Mouse (Mus musculus): Measurements from ENCODE around the gene Coro2b.

Coro2b gene

DNA sequence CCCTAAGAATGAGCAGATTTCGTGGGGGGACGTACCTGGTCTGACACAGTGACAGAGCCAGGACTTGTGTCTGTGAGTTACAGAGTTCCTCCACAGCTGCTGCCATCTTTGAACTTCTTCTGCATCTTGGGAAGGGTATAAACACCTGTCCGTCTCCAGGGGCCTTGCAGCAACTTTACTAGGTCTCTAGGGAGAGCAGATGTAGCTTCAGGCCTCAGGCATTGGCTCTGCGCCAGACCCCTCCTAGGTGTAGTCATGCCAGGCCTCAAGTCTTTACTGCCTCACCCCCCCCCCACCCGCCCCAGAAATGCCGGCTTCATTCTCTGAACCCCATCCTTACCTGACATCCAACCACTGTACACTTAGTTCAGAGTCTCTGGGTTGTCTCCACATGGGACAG lies 1.1 kb upstream of the Coro2b start:
- DNase-seq = peak; percentile 66

DNA sequence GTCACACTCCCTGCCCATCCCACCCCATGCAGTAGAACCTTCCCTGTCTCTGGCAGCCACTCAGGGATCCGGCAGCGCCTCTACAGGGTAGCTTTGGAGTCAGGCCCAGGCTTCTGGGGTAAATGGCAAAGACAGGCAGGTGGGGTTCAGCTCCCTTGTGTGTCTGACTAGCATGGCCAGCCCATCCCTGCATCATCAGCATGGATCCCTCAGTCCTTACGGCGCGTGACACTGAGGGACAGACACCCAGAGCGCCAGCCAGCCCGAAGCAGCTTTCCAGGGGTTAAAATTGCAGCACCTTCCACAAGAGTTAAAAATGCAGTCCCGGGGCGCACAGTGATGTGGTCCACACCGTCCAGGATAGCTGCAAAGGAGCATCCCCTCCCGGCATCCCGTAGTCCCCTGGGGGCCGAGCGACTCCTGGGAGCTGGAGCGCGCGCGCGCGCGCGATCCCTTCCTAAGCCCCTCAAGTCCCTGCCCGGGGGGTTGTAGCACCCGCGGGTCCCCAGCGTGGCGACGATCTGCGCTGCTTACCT lies 657 bp downstream of the Coro2b start:
- no peak for DNase-seq

DNA sequence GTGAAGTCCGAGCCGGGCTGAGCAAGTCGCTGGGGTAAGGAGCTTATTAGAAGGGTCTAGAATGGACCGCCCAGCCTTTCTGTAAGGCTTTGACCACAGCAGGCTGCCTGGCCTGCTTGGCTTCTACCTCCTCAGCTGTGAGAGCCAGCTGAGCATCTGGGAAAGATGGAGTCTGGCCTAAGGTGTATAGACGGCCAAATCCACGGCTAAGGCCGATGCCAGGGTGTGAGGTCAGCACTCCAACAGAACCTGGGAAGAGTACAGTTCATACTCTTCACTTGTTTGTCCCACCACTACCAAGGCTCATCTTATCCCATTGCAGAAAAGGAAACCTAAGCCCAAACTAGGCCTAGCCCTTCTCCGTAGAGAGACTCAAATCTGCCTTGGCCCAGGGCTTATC lies 1.3 kb downstream of the Coro2b start:
- DNase-seq = no peak

DNA sequence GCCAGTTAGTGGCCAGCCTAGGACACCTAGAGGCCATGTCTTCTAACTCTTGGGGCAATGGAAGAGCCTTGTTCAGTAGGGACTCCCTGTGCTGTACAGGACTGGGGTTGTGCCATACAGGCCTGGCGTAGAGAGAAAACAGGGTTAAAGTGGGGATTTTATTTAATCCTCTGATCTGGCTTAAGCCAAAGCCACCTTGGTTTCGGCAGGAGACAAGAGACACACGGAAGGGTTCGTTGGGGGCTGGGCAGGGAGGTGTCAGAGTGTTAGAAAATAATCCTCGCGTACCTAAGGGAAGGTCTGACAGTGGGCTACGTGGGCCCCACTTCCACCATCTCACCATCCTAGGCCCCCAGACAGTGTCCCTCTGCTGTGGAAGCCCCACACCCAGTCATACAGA lies 2.2 kb downstream of the Coro2b start:
- DNase-seq = no peak

GRCm38 (mm10) chr9:62534158-62534557 lies 2.7 kb downstream of the Coro2b start:
- DNase-seq = no peak

DNA sequence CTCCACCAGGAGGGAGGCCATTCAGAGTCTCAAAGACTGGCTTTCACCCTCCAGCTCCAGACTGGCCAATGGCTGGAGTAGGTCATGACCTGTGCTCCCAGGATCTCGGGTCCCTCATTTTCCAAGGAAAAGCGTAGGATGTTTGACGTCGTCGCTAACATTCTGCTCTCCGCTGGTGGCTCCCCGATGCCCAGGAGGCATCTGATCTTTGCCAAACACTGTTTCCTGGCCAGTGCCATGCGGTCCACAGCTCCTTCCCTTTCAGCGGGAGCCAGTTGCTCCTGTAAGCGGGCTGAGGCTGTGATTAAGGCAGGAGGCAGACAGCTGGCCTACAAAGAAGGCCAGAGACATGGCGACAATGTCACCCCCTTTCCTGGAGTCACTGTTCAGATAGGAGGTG lies 4.0 kb downstream of the Coro2b start:
- DNase-seq = no peak

DNA sequence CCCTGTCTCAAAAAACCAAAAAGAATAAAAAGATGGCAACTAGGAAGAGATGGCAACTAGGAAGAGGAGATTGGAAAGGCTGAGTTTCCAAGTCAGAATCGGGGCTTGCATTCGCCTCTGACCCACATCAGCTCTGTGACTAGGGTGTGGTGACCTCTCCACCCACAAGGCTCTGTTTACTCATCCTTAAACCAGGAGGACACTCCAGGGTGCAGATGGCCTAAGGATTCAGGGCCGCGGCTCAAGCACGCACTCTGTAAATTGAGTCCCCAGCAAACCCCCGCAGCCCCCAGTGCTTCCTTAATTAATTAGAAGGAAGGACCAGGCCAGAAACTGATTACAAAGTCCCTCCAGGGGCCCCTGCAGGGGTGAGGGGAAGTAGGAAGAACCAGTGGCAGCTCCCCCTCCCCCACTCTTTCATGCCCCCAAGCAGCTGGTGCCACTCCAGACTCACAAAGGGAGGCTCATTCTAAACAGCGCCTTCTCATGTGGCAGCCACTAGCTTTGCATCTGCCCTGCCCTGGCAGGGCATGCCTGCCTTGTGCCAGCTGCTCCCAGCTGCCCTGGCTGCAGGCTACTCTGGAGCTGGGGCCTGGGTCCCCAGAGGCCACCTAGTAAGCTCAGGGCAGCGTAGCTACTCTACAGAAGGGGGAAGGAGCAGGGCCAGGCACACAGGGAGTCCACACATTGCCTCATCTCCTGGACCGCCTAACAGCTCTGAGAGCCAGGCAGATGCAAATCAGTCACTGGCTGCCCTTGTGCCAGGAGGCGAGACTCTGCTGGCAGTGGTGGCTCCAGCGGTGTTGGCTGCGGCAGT lies 5.2 kb downstream of the Coro2b start:
- DNase-seq = peak; percentile 82

DNA sequence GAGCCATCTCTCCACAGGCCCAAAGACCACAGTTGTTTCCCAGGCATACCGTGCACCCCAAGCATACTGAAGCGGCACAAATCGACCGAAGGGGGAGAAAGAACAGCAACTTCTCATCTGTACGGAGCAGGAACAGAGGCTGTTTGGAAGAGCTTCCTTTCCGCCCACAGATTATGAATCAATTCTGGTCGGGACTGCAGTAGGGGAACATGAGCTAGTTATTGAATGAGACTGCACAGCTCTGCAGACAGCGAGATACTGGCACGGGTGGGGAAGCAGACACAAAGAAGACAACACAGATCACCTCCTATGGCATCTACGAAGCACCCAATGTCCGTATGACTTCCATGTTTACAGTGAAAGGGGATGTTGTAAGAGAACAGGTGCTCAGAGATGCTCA lies 8.3 kb downstream of the Coro2b start:
- DNase-seq = no peak

- DNase-seq = no peak
Measured at GRCm38 (mm10) chr9:62526858-62527257, 10.0 kb downstream of the Coro2b start.

GRCm38 (mm10) chr9:62526451-62526850 lies 10.4 kb downstream of the Coro2b start:
- no peak for DNase-seq

- no peak for DNase-seq
Measured at GRCm38 (mm10) chr9:62524761-62525308, 12.0 kb downstream of the Coro2b start.

GRCm38 (mm10) chr9:62522791-62523471 lies 13.9 kb downstream of the Coro2b start:
- DNase-seq = peak; percentile 56

DNA sequence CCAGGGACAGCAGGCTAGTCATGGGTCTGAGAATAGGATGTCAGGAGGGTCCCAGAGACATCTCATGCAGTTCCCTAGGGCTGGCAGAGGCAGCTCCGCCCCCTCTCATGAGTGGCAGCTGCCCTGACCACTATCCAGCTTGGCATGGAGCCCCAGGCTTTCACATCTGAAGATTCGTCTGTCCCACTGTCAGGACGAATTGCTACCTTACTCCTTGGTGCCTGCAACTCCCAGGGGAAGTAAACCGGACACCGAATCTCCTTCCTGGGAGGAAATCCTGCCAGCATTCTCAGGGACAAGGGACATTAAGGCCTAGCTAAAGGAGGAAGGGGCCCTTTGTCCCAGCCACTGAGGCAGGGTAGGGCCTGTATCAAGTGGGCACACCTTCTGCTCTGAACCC lies 14.6 kb downstream of the Coro2b start:
- DNase-seq = no peak

GRCm38 (mm10) chr9:62521541-62521940 lies 15.3 kb downstream of the Coro2b start:
- no peak for DNase-seq

- DNase-seq = no peak
Measured at GRCm38 (mm10) chr9:62520933-62521332, 15.9 kb downstream of the Coro2b start.

- no peak for DNase-seq
Measured at GRCm38 (mm10) chr9:62519787-62520503, 16.9 kb downstream of the Coro2b start.

GRCm38 (mm10) chr9:62519334-62519733 lies 17.5 kb downstream of the Coro2b start:
- DNase-seq = no peak

GRCm38 (mm10) chr9:62518572-62518971 lies 18.3 kb downstream of the Coro2b start:
- no peak for DNase-seq

GRCm38 (mm10) chr9:62517112-62517957 lies 19.5 kb downstream of the Coro2b start:
- no peak for DNase-seq

GRCm38 (mm10) chr9:62515138-62515537 lies 21.7 kb downstream of the Coro2b start:
- no peak for DNase-seq

- DNase-seq = no peak
Measured at GRCm38 (mm10) chr9:62513492-62514133, 23.2 kb downstream of the Coro2b start.

DNA sequence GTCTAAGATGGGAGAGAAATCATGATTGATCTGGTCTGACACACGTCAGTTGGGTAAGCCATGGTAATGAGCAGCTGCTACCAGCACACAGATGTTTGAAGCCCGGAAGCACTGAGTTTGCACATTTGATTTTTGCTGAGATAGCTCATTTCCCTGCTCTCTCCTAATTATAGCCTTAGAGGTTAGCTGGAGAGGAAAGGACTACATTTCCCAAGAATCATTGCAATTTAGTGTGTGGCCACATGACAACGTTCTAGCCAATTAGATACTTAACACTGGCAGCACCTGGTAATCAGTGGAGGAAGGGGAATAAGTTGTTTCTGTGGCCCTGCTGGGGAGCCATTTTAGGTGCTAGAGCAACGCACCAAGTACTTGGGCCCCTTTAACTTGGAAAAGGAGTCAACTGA lies 26.3 kb downstream of the Coro2b start:
- DNase-seq = peak; percentile 53
